Mouse (Mus musculus): ENCODE results near the gene Eif2b4. TPM values are rescaled to one million over a fixed set of nuclear protein-coding genes. Genes with fewer than 3 reads are reported as not detected.

Gene Eif2b4
- polyA plus RNA-seq (2012; rRNA removed) = 87.1 and 93.7 TPM in 2 replicates

- TF ChIP-seq POLR2A (IDR thresholded peaks at IDR 0.05; ENCODE audit: borderline replicate concordance, insufficient read depth, low read length) = peak; percentile 80
- TF ChIP-seq CTCF (IDR thresholded peaks at IDR 0.05; ENCODE audit: borderline replicate concordance, insufficient read depth, low read depth, low read length) = peak; percentile 36; the same call in 1 of the 2 replicates
- peak within 1 kb of the TSS; percentile 74 for H3K27ac ChIP-seq (ENCODE audit: insufficient read depth, low read length)
- WGBS = under 1% methylated on average over 48 of the region's 48 CpGs
Observed at GRCm38 (mm10) chr5:31192939-31193630, at the start of gene Eif2b4, which contains the start of gene Snx17. Gene Eif2b4, minus strand, starts transcription at chr5:31193430. Gene Snx17, plus strand, starts transcription at chr5:31193227.

DNA sequence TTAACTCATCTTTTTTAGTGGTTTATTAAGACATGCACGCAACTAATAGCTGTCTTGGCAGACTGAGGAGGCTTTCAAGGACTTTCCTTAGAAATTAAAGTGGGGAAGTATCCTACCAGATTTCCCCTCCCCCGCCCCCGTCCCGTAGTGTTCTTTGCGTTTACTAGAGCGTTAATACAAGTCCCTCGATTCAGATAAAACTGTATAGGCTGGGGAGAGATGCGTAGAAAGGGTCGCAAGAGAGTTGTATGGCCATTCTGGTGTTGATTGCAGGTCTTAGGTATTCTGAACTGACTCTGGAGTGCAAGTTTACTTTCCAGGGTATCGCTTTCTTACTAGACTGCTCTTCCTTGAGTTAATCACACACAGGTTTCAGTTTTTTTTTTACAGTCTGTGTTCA, 49.0 kb upstream of the Eif2b4 start:
- no peak for TF ChIP-seq CTCF (IDR thresholded peaks at IDR 0.05; ENCODE audit: borderline replicate concordance, insufficient read depth, low read depth, low read length)
- TF ChIP-seq POLR2A (IDR thresholded peaks at IDR 0.05; ENCODE audit: borderline replicate concordance, insufficient read depth, low read length) = no peak
- no peak for DNase-seq
- WGBS = 17% methylated on average over 10 of the region's 10 CpGs
- Histone ChIP-seq H3K27ac (ENCODE audit: insufficient read depth, low read length) (no peak overlapping the region), H3K27me3 (ENCODE audit: control insufficient read depth, insufficient read depth, low read length) (no peaks in the 10 kb centered on the region), H3K4me3 (replicated peaks; ENCODE audit: insufficient read depth, low read depth, low read length) (peak overlapping the region; percentile 20), H3K4me1 (ENCODE audit: control insufficient read depth, insufficient read depth, low read length) (no peaks in the 10 kb centered on the region; the same call in 1 of the 2 replicates)

More at GRCm38 (mm10) chr5:31192939-31193630, at the start of gene Eif2b4, which contains the start of gene Snx17:
- DNase-seq = peak; percentile 100
- peak within 1 kb of the TSS; percentile 90 for H3K4me3 ChIP-seq (replicated peaks; ENCODE audit: insufficient read depth, low read depth, low read length)
- H3K27me3 ChIP-seq (ENCODE audit: control insufficient read depth, insufficient read depth, low read length) = no peaks in the 10 kb centered on the region
- peaks cover 4% of the 10 kb centered on the region; the same call in 1 of the 2 replicates for H3K4me1 ChIP-seq (ENCODE audit: control insufficient read depth, insufficient read depth, low read length)

GRCm38 (mm10) chr5:31241522-31242034, 48.3 kb upstream of the Eif2b4 start:
- Histone ChIP-seq H3K4me3 (replicated peaks; ENCODE audit: insufficient read depth, low read depth, low read length) (peak overlapping the region; percentile 83), H3K4me1 (ENCODE audit: control insufficient read depth, insufficient read depth, low read length) (no peaks in the 10 kb centered on the region; the same call in 1 of the 2 replicates), H3K27ac (ENCODE audit: insufficient read depth, low read length) (no peak overlapping the region), H3K27me3 (ENCODE audit: control insufficient read depth, insufficient read depth, low read length) (no peaks in the 10 kb centered on the region)
- WGBS = 1% methylated on average over 13 of the region's 13 CpGs
- no peak for TF ChIP-seq CTCF (IDR thresholded peaks at IDR 0.05; ENCODE audit: borderline replicate concordance, insufficient read depth, low read depth, low read length)
- no peak for TF ChIP-seq POLR2A (IDR thresholded peaks at IDR 0.05; ENCODE audit: borderline replicate concordance, insufficient read depth, low read length)
- DNase-seq = no peak

DNA sequence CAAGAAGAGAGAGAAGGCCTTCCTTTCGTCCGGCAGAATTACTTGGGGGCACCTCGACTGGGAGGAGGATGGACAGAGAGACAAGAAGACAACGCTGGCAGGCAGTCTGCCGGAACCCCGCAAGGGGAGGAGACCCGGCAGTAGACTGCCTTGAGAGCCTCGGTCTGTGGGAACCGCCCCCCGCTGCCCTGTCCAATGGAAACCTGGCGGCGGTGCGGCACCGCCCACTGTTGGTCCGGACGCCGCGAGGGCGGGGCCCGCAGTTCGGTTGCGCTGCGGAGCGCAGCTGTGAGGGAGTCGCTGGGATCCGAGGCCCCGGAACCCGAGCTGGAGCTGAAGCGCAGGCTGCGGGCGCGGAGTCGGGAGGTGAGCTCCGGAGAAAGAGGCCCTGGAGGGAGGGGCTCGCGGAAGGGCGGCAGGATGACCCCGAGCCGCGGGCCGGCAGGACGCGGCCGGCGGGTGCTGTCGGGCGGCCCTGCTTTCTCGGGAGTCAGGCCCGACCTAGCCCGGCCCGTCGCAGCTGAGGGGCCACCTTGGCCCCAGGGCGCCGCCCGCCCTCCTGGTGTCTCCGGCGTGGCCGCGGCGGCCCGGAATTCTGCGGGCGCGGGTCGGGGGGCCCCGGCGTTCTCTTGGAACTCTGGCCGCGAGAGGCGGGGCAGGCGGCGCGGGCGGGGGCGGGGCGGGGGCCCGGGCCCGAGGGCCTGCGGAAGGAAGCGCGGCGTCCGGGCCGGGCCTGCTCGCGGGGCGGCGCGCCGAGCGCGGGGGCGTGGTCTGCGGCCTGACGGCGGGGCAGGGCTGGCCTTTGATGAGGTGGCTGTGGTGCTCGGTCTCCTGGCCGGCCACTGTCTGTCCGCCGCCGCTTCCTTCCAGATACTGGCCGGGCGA, 47.6 kb upstream of the Eif2b4 start, which contains the start of the genes Nrbp1 and Gm9970:
TSS of gene Nrbp1 (plus strand) at position 228 of the 885 bp plus-strand sequence.
TSS of gene Gm9970 (minus strand) at position 596 of the 885 bp plus-strand sequence.
- peak; percentile 89; the same call in 1 of the 2 replicates for TF ChIP-seq POLR2A (IDR thresholded peaks at IDR 0.05; ENCODE audit: borderline replicate concordance, insufficient read depth, low read length)
- no peak for TF ChIP-seq CTCF (IDR thresholded peaks at IDR 0.05; ENCODE audit: borderline replicate concordance, insufficient read depth, low read depth, low read length)
- DNase-seq = peak; percentile 96 to 97
- peak within 1 kb of the TSS; percentile 89 for H3K27ac ChIP-seq (ENCODE audit: insufficient read depth, low read length)
- no peaks in the 10 kb centered on the region; the same call in 1 of the 2 replicates for H3K4me1 ChIP-seq (ENCODE audit: control insufficient read depth, insufficient read depth, low read length)
- H3K4me3 ChIP-seq (replicated peaks; ENCODE audit: insufficient read depth, low read depth, low read length) = peak within 1 kb of the TSS; percentile 96
- no peaks in the 10 kb centered on the region for H3K27me3 ChIP-seq (ENCODE audit: control insufficient read depth, insufficient read depth, low read length)
- WGBS = under 1% methylated on average over 98 of the region's 103 CpGs

GRCm38 (mm10) chr5:31226641-31227040, 33.4 kb upstream of the Eif2b4 start:
- WGBS = 71% methylated on average over 1 of the region's 1 CpGs
- Histone ChIP-seq H3K27ac (ENCODE audit: insufficient read depth, low read length) (no peak overlapping the region), H3K4me1 (ENCODE audit: control insufficient read depth, insufficient read depth, low read length) (no peaks in the 10 kb centered on the region), H3K27me3 (ENCODE audit: control insufficient read depth, insufficient read depth, low read length) (no peaks in the 10 kb centered on the region), H3K4me3 (replicated peaks; ENCODE audit: insufficient read depth, low read depth, low read length) (no peak overlapping the region)
- DNase-seq = no peak
- TF ChIP-seq POLR2A (IDR thresholded peaks at IDR 0.05; ENCODE audit: borderline replicate concordance, insufficient read depth, low read length) = no peak
- no peak for TF ChIP-seq CTCF (IDR thresholded peaks at IDR 0.05; ENCODE audit: borderline replicate concordance, insufficient read depth, low read depth, low read length)

GRCm38 (mm10) chr5:31222696-31223095, 29.5 kb upstream of the Eif2b4 start:
- WGBS = 94% methylated on average over 9 of the region's 9 CpGs
- no peak for DNase-seq

More at GRCm38 (mm10) chr5:31222696-31223095, 29.5 kb upstream of the Eif2b4 start:
- Histone ChIP-seq H3K4me1 (ENCODE audit: control insufficient read depth, insufficient read depth, low read length) (peaks cover 2% of the 10 kb centered on the region; the same call in 1 of the 2 replicates), H3K27me3 (ENCODE audit: control insufficient read depth, insufficient read depth, low read length) (no peaks in the 10 kb centered on the region), H3K4me3 (replicated peaks; ENCODE audit: insufficient read depth, low read depth, low read length) (no peak overlapping the region), H3K27ac (ENCODE audit: insufficient read depth, low read length) (no peak overlapping the region)
- TF ChIP-seq CTCF (IDR thresholded peaks at IDR 0.05; ENCODE audit: borderline replicate concordance, insufficient read depth, low read depth, low read length) (no peak), POLR2A (IDR thresholded peaks at IDR 0.05; ENCODE audit: borderline replicate concordance, insufficient read depth, low read length) (no peak)

Measured in cerebellum, adult 2 months (tissue).